Mouse (Mus musculus) heart, embryonic 15.5 days (tissue): ENCODE measurements around the gene Slk. TPM values are rescaled to one million over a fixed set of nuclear protein-coding genes. Genes with fewer than 3 reads are reported as not detected.

Experiments
- ATAC-seq: fragments of 200-750 bp; cut with Nextera tagmentation; replicated peaks from 2 replicates; pipeline ENCODE4 v1.8.0; 2017; ENCODE audit warnings: low read depth, moderate TSS enrichment; ENCODE audit not compliant: insufficient number of reproducible peaks, insufficient read depth, low FRiP score
- H3K27ac ChIP-seq: fragments of 300-500 bp; sonication (generic); 2 replicates; pipeline ENCODE4 v1.5.1; 2015; ENCODE audit warnings: mild to moderate bottlenecking, inconsistent platforms
- H3K27me3 ChIP-seq: fragments of 300-500 bp; sonication (generic); 2 replicates; pipeline ENCODE4 v1.6.1; 2015; ENCODE audit warnings: inconsistent platforms
- H3K36me3 ChIP-seq: fragments of 300-500 bp; sonication (generic); 2 replicates; pipeline ENCODE4 v1.6.1; 2015; ENCODE audit warnings: mild to moderate bottlenecking, inconsistent platforms
- H3K4me1 ChIP-seq: fragments of 300-500 bp; sonication (generic); replicated peaks from 2 replicates; pipeline ENCODE4 v1.6.1; 2015; ENCODE audit warnings: inconsistent platforms
- H3K4me2 ChIP-seq: fragments of 300-500 bp; sonication (generic); 2 replicates; pipeline ENCODE4 v1.6.1; 2015; ENCODE audit warnings: inconsistent platforms, mild to moderate bottlenecking, moderate library complexity
- H3K4me3 ChIP-seq: fragments of 300-500 bp; sonication (generic); 2 replicates; pipeline ENCODE4 v1.5.1; 2015; ENCODE audit warnings: mild to moderate bottlenecking, inconsistent platforms
- H3K9ac ChIP-seq: fragments of 300-500 bp; sonication (generic); 2 replicates; pipeline ENCODE4 v1.6.1; 2015; ENCODE audit warnings: mild to moderate bottlenecking, inconsistent platforms
- H3K9me3 ChIP-seq: fragments of 300-500 bp; sonication (generic); replicated peaks from 2 replicates; pipeline ENCODE4 v1.6.1; 2016; ENCODE audit warnings: inconsistent platforms
- WGBS: fragments of 180-500 bp; shearing (Covaris S2); methylation state at CpG from one replicate; pipeline ENCODE4 v1.1.7; 2015; ENCODE audit warnings: mixed read lengths; 5-methylcytosine and 5-hydroxymethylcytosine counted together
- polyA plus RNA-seq: library from polyadenylated mRNA; unstranded; fragments of >200 nt; fragmentation: Nextera tagmentation; extraction: Ambion mirVana; gene quantifications from 2 replicates; pipeline ENCODE4 v1.2.1, GENCODE M21; 2015

Gene Slk
- polyA plus RNA-seq, 1 experiment from 2014 or later, result 14.2 TPM

DNA sequence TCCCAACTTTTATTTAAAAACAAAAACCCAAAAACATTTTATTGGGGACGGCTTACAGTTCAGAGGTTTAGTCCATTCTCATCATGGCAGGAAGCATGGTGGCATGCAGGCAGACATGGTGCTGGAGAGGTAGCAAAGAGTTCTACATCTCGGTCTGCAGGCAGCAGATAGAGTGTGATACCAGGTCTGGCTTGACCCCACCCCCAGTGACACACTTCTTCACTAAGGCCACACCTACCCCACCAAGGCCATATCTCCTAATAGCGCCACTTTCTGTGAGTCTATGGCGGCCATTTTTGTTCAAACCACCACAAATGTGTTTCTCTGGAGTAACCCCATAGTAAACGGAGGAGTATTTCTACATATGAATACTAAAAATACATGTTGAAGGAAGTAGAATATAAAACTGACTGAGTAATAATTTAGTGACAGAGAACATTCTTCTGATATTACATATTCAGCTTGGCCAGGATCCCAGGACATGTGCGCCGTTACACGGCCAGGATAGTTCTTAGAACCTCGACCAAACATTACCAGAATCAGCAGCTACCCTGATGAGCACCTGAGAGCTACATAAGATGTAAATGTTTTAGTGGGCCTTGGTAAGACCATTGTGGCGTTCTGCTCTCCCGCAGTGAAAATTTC lies 30.9 kb upstream of the Slk start:
- ATAC-seq, result no peak
- Histone ChIP-seq H3K4me1 (no peaks in the 10 kb centered on the region), H3K9me3 (no peaks in the 10 kb centered on the region), H3K27ac (no peak overlapping the region), H3K9ac (no peak overlapping the region), H3K36me3 (no peaks in the 10 kb centered on the region), H3K4me2 (no peak overlapping the region), H3K27me3 (no peaks in the 10 kb centered on the region), H3K4me3 (no peak overlapping the region)
- WGBS, result 75% methylated on average over 11 of the region's 11 CpGs

- H3K27me3 ChIP-seq, result no peaks in the 10 kb centered on the region
- 72% methylated on average over 9 of the region's 9 CpGs for WGBS
- no peaks in the 10 kb centered on the region for H3K4me1 ChIP-seq
- no peak overlapping the region for H3K27ac ChIP-seq
- H3K36me3 ChIP-seq, result no peaks in the 10 kb centered on the region
- H3K4me2 ChIP-seq, result no peak overlapping the region
- no peak overlapping the region for H3K9ac ChIP-seq
- no peak for ATAC-seq
- no peaks in the 10 kb centered on the region for H3K9me3 ChIP-seq
- H3K4me3 ChIP-seq, result no peak overlapping the region
Observed at GRCm38 (mm10) chr19:47549174-47549573, 30.3 kb upstream of the Slk start.

- Histone ChIP-seq H3K9ac (no peak overlapping the region), H3K27me3 (no peaks in the 10 kb centered on the region), H3K4me3 (no peak overlapping the region), H3K4me1 (no peaks in the 10 kb centered on the region), H3K36me3 (no peaks in the 10 kb centered on the region), H3K4me2 (no peak overlapping the region), H3K27ac (no peak overlapping the region), H3K9me3 (no peaks in the 10 kb centered on the region)
- WGBS, result 80% methylated on average over 4 of the region's 4 CpGs
- ATAC-seq, result no peak
Observed at GRCm38 (mm10) chr19:47549584-47549983, 29.9 kb upstream of the Slk start.

DNA sequence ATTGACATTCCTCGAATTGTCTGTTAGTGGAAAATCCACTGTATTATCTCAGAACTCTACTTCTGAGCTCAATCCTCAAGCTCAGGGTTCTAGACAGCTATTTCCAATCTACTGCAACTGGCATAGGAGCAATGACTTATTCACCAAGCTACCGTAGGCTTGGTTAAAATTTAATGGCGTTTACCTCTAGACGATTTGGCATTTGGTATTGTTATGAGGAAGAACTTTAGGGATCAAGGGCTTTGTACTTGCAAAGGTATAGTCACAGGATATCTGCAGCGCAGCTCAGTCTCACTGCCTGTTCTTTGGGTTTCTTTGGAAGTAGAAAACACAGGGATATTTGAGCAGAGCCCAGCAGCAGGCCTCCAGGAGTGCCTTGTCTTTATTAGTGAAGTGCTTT lies 20.3 kb upstream of the Slk start:
- Histone ChIP-seq H3K36me3 (no peaks in the 10 kb centered on the region), H3K27me3 (no peaks in the 10 kb centered on the region), H3K4me2 (no peak overlapping the region), H3K9me3 (no peaks in the 10 kb centered on the region), H3K9ac (no peak overlapping the region), H3K4me3 (no peak overlapping the region), H3K27ac (peak overlapping the region; percentile 65), H3K4me1 (peaks cover 34% of the 10 kb centered on the region)
- no peak for ATAC-seq
- WGBS, result 73% methylated on average over 5 of the region's 5 CpGs

- WGBS, result 39% methylated on average over 14 of the region's 14 CpGs
- Histone ChIP-seq H3K27ac (peak overlapping the region; percentile 65), H3K27me3 (no peaks in the 10 kb centered on the region), H3K4me2 (no peak overlapping the region), H3K9me3 (no peaks in the 10 kb centered on the region), H3K4me1 (peaks cover 34% of the 10 kb centered on the region), H3K9ac (no peak overlapping the region), H3K36me3 (no peaks in the 10 kb centered on the region), H3K4me3 (no peak overlapping the region)
- no peak; the same call in 1 of the 2 replicates for ATAC-seq
Observed at GRCm38 (mm10) chr19:47559751-47560512, 19.5 kb upstream of the Slk start.

DNA sequence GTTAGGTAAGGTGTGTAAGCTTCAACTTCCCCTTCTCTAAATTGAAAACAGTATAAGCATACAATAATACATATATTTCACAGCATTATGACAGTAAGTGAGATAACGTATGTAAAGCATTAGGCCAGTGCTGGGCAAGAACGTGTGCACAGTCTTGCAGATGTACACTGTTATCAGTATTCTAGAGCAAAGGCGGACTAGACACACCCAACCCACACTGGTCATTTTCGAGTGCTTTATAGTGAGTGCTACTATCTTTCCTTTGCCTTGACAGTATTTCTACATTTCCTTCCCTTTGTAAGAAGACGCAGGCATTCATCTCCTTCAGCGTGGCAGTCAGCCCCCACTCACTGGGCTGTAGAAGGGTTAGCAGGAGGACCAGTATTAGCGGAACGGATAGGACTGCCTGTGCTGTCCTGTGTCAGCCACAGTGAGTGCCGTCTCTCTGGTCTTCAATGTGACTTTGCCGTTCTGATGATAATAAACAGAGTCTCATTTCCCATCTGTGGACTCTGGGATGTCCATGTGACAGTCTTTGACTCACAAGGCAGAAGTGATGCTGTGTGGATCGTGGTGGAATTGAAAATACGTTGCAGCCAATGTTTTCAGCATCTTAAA lies 18.8 kb upstream of the Slk start:
- WGBS, result 63% methylated on average over 12 of the region's 12 CpGs
- Histone ChIP-seq H3K4me1 (peaks cover 34% of the 10 kb centered on the region), H3K4me3 (no peak overlapping the region), H3K9ac (no peak overlapping the region), H3K27ac (0 out of 2 replicates have a peak overlapping the region, but pooled peaks have one; percentile 1), H3K27me3 (no peaks in the 10 kb centered on the region), H3K36me3 (no peaks in the 10 kb centered on the region), H3K4me2 (no peak overlapping the region), H3K9me3 (no peaks in the 10 kb centered on the region)
- no peak for ATAC-seq

- H3K27ac ChIP-seq, result peak overlapping the region; percentile 84
- WGBS, result 29% methylated on average over 5 of the region's 5 CpGs
- H3K9ac ChIP-seq, result no peak overlapping the region
- peak; percentile 67 for ATAC-seq
- H3K4me1 ChIP-seq, result peaks cover 34% of the 10 kb centered on the region
- no peak overlapping the region for H3K4me2 ChIP-seq
- no peaks in the 10 kb centered on the region for H3K9me3 ChIP-seq
- no peaks in the 10 kb centered on the region for H3K27me3 ChIP-seq
- no peak overlapping the region for H3K4me3 ChIP-seq
- H3K36me3 ChIP-seq, result no peaks in the 10 kb centered on the region
Observed at GRCm38 (mm10) chr19:47561996-47562441, 17.5 kb upstream of the Slk start.

DNA sequence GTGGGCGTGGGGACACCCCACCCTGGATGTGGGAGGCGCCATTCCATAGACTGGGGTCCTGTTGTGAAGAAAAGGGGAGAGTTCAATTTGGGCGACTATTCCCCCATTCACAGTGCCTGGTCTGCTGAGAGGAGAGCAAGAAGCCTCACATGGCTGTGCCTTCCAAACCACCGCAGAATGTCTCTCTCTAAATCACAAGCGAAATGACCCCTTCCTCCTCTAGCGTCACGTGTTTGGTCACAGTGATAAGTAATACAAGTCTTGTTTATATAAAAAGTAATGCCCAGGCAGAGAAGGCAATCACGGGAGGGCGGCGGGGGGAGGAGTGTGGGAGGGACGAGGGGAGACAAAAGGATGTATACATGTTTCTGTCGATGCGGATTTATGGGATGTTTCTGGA lies 15.8 kb upstream of the Slk start:
- ATAC-seq, result no peak
- Histone ChIP-seq H3K9ac (no peak overlapping the region), H3K4me1 (peaks cover 34% of the 10 kb centered on the region), H3K27me3 (no peaks in the 10 kb centered on the region), H3K4me2 (no peak overlapping the region), H3K9me3 (no peaks in the 10 kb centered on the region), H3K36me3 (no peaks in the 10 kb centered on the region), H3K4me3 (no peak overlapping the region), H3K27ac (no peak overlapping the region)
- 63% methylated on average over 13 of the region's 13 CpGs for WGBS

GRCm38 (mm10) chr19:47565031-47565654 lies 14.3 kb upstream of the Slk start:
- Histone ChIP-seq H3K4me1 (peaks cover 25% of the 10 kb centered on the region), H3K9me3 (no peaks in the 10 kb centered on the region), H3K27ac (no peak overlapping the region), H3K36me3 (no peaks in the 10 kb centered on the region), H3K4me3 (no peak overlapping the region), H3K9ac (no peak overlapping the region), H3K4me2 (no peak overlapping the region), H3K27me3 (no peaks in the 10 kb centered on the region)
- 73% methylated on average over 17 of the region's 17 CpGs for WGBS
- ATAC-seq, result no peak

GRCm38 (mm10) chr19:47565994-47566393 lies 13.5 kb upstream of the Slk start:
- no peaks in the 10 kb centered on the region for H3K27me3 ChIP-seq
- H3K36me3 ChIP-seq, result no peaks in the 10 kb centered on the region
- H3K4me3 ChIP-seq, result no peak overlapping the region
- no peak overlapping the region for H3K27ac ChIP-seq
- H3K4me1 ChIP-seq, result peaks cover 17% of the 10 kb centered on the region
- 75% methylated on average over 8 of the region's 8 CpGs for WGBS
- no peak overlapping the region for H3K4me2 ChIP-seq
- H3K9me3 ChIP-seq, result no peaks in the 10 kb centered on the region
- ATAC-seq, result no peak
- H3K9ac ChIP-seq, result no peak overlapping the region

DNA sequence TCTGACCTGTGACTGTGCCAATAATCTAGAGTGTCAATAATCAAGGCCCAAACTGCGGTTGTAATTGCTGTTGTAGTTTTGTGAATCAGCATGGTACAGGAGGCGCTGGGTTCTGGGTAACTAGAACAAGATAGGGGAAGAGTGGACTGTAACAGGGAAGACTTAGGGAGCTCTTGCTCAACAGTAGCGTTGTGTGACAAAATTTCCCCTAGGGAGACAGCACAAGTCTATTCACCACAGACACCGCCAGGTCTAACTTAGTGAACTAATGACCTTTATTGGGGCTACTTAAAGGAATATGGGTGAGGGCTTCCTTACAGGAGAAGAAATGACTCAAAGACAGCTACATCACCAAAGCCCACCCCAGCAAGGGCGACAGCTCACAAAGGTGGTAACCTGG lies 9.4 kb upstream of the Slk start:
- H3K4me3 ChIP-seq, result no peak overlapping the region
- H3K4me1 ChIP-seq, result peaks cover 7% of the 10 kb centered on the region
- no peaks in the 10 kb centered on the region for H3K27me3 ChIP-seq
- no peak overlapping the region for H3K27ac ChIP-seq
- no peaks in the 10 kb centered on the region for H3K9me3 ChIP-seq
- H3K36me3 ChIP-seq, result no peaks in the 10 kb centered on the region
- 89% methylated on average over 5 of the region's 5 CpGs for WGBS
- H3K4me2 ChIP-seq, result no peak overlapping the region
- no peak for ATAC-seq
- H3K9ac ChIP-seq, result no peak overlapping the region
